Mouse (Mus musculus): ENCODE results near the gene Lgi4. TPM values are rescaled to one million over a fixed set of nuclear protein-coding genes. Genes with fewer than 3 reads are reported as not detected.
A peak's percentile ranks its signal among the peaks of the same experiment; 100 is the strongest.

Lgi4 gene
- polyA plus RNA-seq, 1 experiment from 2014 or later, result 0.20 TPM

- TF ChIP-seq CTCF (IDR thresholded peaks at IDR 0.05) (no peak), EP300 (IDR thresholded peaks at IDR 0.05) (no peak)
- H3K9ac ChIP-seq (replicated peaks; ENCODE audit: low read depth), result no peak overlapping the region
- no peak for DNase-seq (ENCODE audit: low spot score)
- 47% methylated on average over 6 of the region's 6 CpGs for WGBS
- no peak overlapping the region for H3K4me3 ChIP-seq (ENCODE audit: low read depth, low read length)
- H3K9me3 ChIP-seq (ENCODE audit: low read length), result no peaks in the 10 kb centered on the region
- H3K4me2 ChIP-seq (replicated peaks; ENCODE audit: low read depth, low read length), result no peak overlapping the region
- no peaks in the 10 kb centered on the region for H3K4me1 ChIP-seq (ENCODE audit: insufficient read depth, low read depth, low read length)
- no peak overlapping the region for H3K27ac ChIP-seq (ENCODE audit: low read length)
- no peaks in the 10 kb centered on the region for H3K27me3 ChIP-seq (replicated peaks; ENCODE audit: insufficient read depth, low read length)
- no peaks in the 10 kb centered on the region for H3K36me3 ChIP-seq (ENCODE audit: insufficient read depth, low read length)
- no peak for ATAC-seq
These were observed 18.3 kb downstream of the Lgi4 start for GRCm38 (mm10) chr7:31077470-31077869.

DNA sequence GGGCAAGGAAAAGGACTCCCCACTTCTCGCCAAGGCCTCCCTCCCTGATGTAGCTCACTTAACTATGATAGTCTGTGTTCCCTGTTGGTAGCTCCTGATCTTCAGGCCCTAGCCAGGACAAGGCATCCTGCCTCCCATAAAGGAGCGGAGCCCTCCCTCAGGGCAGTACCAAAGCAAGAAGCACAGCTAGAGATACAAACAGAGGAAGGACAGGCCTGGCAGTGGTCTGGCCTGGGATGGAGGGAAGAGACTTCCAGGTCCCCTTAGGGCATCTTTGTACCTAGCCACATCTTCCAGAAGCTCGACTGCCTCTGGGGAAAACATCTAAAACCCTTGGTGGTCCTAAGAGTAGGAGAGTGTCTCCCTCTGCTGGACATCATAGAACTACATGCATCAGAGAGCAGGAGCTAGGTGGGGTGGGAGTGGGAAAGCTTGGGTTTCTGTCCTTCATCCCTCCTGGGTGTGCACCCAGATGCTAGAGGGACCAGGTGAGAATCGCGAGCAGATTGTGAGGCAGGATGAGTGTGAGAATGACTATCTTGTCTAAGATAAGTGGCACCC is 18.8 kb downstream of the Lgi4 start:
- WGBS, result 31% methylated on average over 5 of the region's 5 CpGs
- H3K9me3 ChIP-seq (ENCODE audit: low read length), result no peaks in the 10 kb centered on the region
- ATAC-seq (peak; percentile 37; the same call in 1 of the 2 replicates), DNase-seq (ENCODE audit: low spot score) (peak; percentile 81)
- H3K4me3 ChIP-seq (ENCODE audit: low read depth, low read length), result no peak overlapping the region
- no peaks in the 10 kb centered on the region for H3K4me1 ChIP-seq (ENCODE audit: insufficient read depth, low read depth, low read length)
- no peaks in the 10 kb centered on the region for H3K36me3 ChIP-seq (ENCODE audit: insufficient read depth, low read length)
- TF ChIP-seq EP300 (IDR thresholded peaks at IDR 0.05), result no peak
- TF ChIP-seq CTCF (IDR thresholded peaks at IDR 0.05), result peak; percentile 92
- no peaks in the 10 kb centered on the region for H3K27me3 ChIP-seq (replicated peaks; ENCODE audit: insufficient read depth, low read length)
- no peak overlapping the region for H3K27ac ChIP-seq (ENCODE audit: low read length)
- H3K9ac ChIP-seq (replicated peaks; ENCODE audit: low read depth), result no peak overlapping the region
- H3K4me2 ChIP-seq (replicated peaks; ENCODE audit: low read depth, low read length), result no peak overlapping the region

GRCm38 (mm10) chr7:31079670-31080069 is 20.5 kb downstream of the Lgi4 start:
- Histone ChIP-seq H3K4me2 (replicated peaks; ENCODE audit: low read depth, low read length) (no peak overlapping the region), H3K4me3 (ENCODE audit: low read depth, low read length) (no peak overlapping the region), H3K4me1 (ENCODE audit: insufficient read depth, low read depth, low read length) (no peaks in the 10 kb centered on the region; the same call in 1 of the 2 replicates), H3K9me3 (ENCODE audit: low read length) (no peaks in the 10 kb centered on the region), H3K36me3 (ENCODE audit: insufficient read depth, low read length) (no peaks in the 10 kb centered on the region), H3K9ac (replicated peaks; ENCODE audit: low read depth) (no peak overlapping the region), H3K27ac (ENCODE audit: low read length) (no peak overlapping the region), H3K27me3 (replicated peaks; ENCODE audit: insufficient read depth, low read length) (no peaks in the 10 kb centered on the region)
- TF ChIP-seq CTCF (IDR thresholded peaks at IDR 0.05), result no peak
- TF ChIP-seq EP300 (IDR thresholded peaks at IDR 0.05), result no peak
- DNase-seq (ENCODE audit: low spot score), result no peak
- no peak for ATAC-seq
- WGBS, result 87% methylated on average over 8 of the region's 8 CpGs

DNA sequence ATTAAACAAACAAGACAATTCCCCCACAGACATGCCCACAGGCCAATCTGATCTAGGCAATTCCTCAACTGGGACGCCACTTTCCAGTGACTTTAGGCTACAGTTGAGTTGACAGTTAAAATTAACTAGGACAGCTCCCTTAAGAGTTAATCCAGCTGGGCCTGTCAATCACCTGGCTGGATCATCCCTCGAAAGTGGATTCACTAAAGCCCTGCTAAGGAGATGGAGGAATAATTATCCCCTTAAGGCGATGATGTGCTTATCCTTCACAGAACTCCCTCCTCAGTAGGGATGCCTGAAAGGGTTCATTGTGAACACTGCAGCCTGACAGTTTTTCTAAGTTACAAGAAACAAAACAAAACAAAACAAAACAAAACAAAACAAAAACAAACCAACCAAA is 21.5 kb downstream of the Lgi4 start:
- Histone ChIP-seq H3K9me3 (ENCODE audit: low read length) (no peaks in the 10 kb centered on the region), H3K27ac (ENCODE audit: low read length) (no peak overlapping the region), H3K4me2 (replicated peaks; ENCODE audit: low read depth, low read length) (no peak overlapping the region), H3K27me3 (replicated peaks; ENCODE audit: insufficient read depth, low read length) (no peaks in the 10 kb centered on the region), H3K4me1 (ENCODE audit: insufficient read depth, low read depth, low read length) (peaks cover 4% of the 10 kb centered on the region; the same call in 1 of the 2 replicates), H3K4me3 (ENCODE audit: low read depth, low read length) (no peak overlapping the region), H3K36me3 (ENCODE audit: insufficient read depth, low read length) (no peaks in the 10 kb centered on the region), H3K9ac (replicated peaks; ENCODE audit: low read depth) (no peak overlapping the region)
- ATAC-seq (no peak), DNase-seq (ENCODE audit: low spot score) (no peak)
- WGBS, result 62% methylated on average over 3 of the region's 3 CpGs
- no peak for TF ChIP-seq EP300 (IDR thresholded peaks at IDR 0.05)
- TF ChIP-seq CTCF (IDR thresholded peaks at IDR 0.05), result no peak

DNA sequence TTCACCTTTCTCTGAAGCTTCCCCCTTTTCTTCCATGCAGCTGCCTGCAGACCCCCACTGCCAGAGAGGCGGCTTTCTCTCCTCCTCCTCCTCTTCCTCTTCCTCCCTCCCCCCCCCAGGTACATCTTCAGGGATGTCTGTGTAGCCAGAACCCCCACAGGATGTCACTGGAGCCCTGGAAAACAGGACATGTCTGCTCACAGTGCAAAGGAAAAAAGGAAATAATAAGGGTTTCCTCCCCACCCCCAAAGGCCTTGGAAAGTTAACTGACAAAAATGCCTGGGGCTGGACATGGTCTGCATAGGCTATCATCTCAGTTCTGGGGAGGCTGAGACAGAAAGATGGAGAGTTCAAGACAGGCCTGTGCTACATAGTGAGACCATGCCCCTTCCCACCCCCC is 22.0 kb downstream of the Lgi4 start:
- Histone ChIP-seq H3K4me1 (ENCODE audit: insufficient read depth, low read depth, low read length) (peaks cover 4% of the 10 kb centered on the region; the same call in 1 of the 2 replicates), H3K27ac (ENCODE audit: low read length) (no peak overlapping the region), H3K9ac (replicated peaks; ENCODE audit: low read depth) (no peak overlapping the region), H3K9me3 (ENCODE audit: low read length) (no peaks in the 10 kb centered on the region), H3K4me2 (replicated peaks; ENCODE audit: low read depth, low read length) (no peak overlapping the region), H3K4me3 (ENCODE audit: low read depth, low read length) (no peak overlapping the region), H3K27me3 (replicated peaks; ENCODE audit: insufficient read depth, low read length) (no peaks in the 10 kb centered on the region), H3K36me3 (ENCODE audit: insufficient read depth, low read length) (no peaks in the 10 kb centered on the region)
- 22% methylated on average over 1 of the region's 1 CpGs for WGBS
- TF ChIP-seq EP300 (IDR thresholded peaks at IDR 0.05) (no peak), CTCF (IDR thresholded peaks at IDR 0.05) (no peak)
- ATAC-seq (no peak), DNase-seq (ENCODE audit: low spot score) (no peak)

- no peak overlapping the region for H3K27ac ChIP-seq (ENCODE audit: low read length)
- no peak for TF ChIP-seq EP300 (IDR thresholded peaks at IDR 0.05)
- TF ChIP-seq CTCF (IDR thresholded peaks at IDR 0.05), result no peak
- no peaks in the 10 kb centered on the region for H3K27me3 ChIP-seq (replicated peaks; ENCODE audit: insufficient read depth, low read length)
- no peak for ATAC-seq
- H3K4me1 ChIP-seq (ENCODE audit: insufficient read depth, low read depth, low read length), result peaks cover 4% of the 10 kb centered on the region; the same call in 1 of the 2 replicates
- H3K4me3 ChIP-seq (ENCODE audit: low read depth, low read length), result no peak overlapping the region
- H3K4me2 ChIP-seq (replicated peaks; ENCODE audit: low read depth, low read length), result no peak overlapping the region
- no peaks in the 10 kb centered on the region for H3K36me3 ChIP-seq (ENCODE audit: insufficient read depth, low read length)
- no peak for DNase-seq (ENCODE audit: low spot score)
- H3K9ac ChIP-seq (replicated peaks; ENCODE audit: low read depth), result no peak overlapping the region
- no peaks in the 10 kb centered on the region for H3K9me3 ChIP-seq (ENCODE audit: low read length)
These were observed 23.0 kb downstream of the Lgi4 start for GRCm38 (mm10) chr7:31082106-31082505.
